Mouse (Mus musculus): ENCODE data around the gene Spcs2.

The Spcs2 gene

GRCm38 (mm10) chr7:99858813-99859585 lies 4.3 kb downstream of the Spcs2 start, which contains the start of gene Xrra1:
Gene Xrra1, plus strand, starts transcription at chr7:99859116.
- DNase-seq: peak; percentile 94

- DNase-seq: no peak
These were observed 5.0 kb downstream of the Spcs2 start for GRCm38 (mm10) chr7:99858175-99858812.

- DNase-seq: no peak
These were observed 6.9 kb downstream of the Spcs2 start for GRCm38 (mm10) chr7:99856266-99856861.

- no peak for DNase-seq
These were observed 9.0 kb downstream of the Spcs2 start for GRCm38 (mm10) chr7:99854311-99854710.

- no peak for DNase-seq
These were observed 9.9 kb downstream of the Spcs2 start for GRCm38 (mm10) chr7:99853350-99853749.

GRCm38 (mm10) chr7:99851618-99852017 lies 11.6 kb downstream of the Spcs2 start:
- no peak for DNase-seq

GRCm38 (mm10) chr7:99851121-99851520 lies 12.1 kb downstream of the Spcs2 start:
- DNase-seq: no peak

GRCm38 (mm10) chr7:99850534-99850933 lies 12.7 kb downstream of the Spcs2 start:
- no peak for DNase-seq

GRCm38 (mm10) chr7:99845533-99846236 lies 17.6 kb downstream of the Spcs2 start:
- no peak for DNase-seq

GRCm38 (mm10) chr7:99838241-99838640 lies 25.0 kb downstream of the Spcs2 start:
- no peak for DNase-seq

- no peak for DNase-seq
These were observed 25.7 kb downstream of the Spcs2 start for GRCm38 (mm10) chr7:99837358-99838071.

- DNase-seq: no peak
These were observed 26.5 kb downstream of the Spcs2 start for GRCm38 (mm10) chr7:99836781-99837180.

- DNase-seq: no peak
These were observed 28.9 kb downstream of the Spcs2 start for GRCm38 (mm10) chr7:99834314-99834853.

GRCm38 (mm10) chr7:99833846-99834222 lies 29.4 kb downstream of the Spcs2 start:
- DNase-seq: no peak

- no peak for DNase-seq
These were observed 30.0 kb downstream of the Spcs2 start for GRCm38 (mm10) chr7:99833115-99833845.

GRCm38 (mm10) chr7:99828083-99828570 lies 35.1 kb downstream of the Spcs2 start, which contains the start of gene Neu3:
Gene Neu3, minus strand, starts transcription at chr7:99828417.
- peak; percentile 95 for DNase-seq

GRCm38 (mm10) chr7:99826096-99826495 lies 37.2 kb downstream of the Spcs2 start:
- DNase-seq: no peak

GRCm38 (mm10) chr7:99825511-99825910 lies 37.8 kb downstream of the Spcs2 start:
- no peak for DNase-seq

GRCm38 (mm10) chr7:99824649-99825483 lies 38.4 kb downstream of the Spcs2 start:
- no peak for DNase-seq

GRCm38 (mm10) chr7:99823045-99823663 lies 40.1 kb downstream of the Spcs2 start:
- no peak for DNase-seq

All from kidney, adult 18-20 months (tissue).